ENCODE assay signal across 8 mouse cellular contexts in genomic region chr3:28968851-28969250, GRCm38 (mm10).
A peak's percentile ranks its signal among the peaks of the same experiment; 100 is the strongest.
DNase-seq lines count a peak whose midpoint lies in the region; ATAC-seq and TF ChIP-seq lines count a peak whose summit lies in the region.
"Had no signal": no experiment of that assay in that cellular context is flagged by ENCODE, and none has a peak within 500 bp of the region (broad histone marks: within the 10 kb centered on the region; RNA-seq: fewer than 3 reads in every experiment).

No protein-coding gene starts in this region.

- WGBS in forebrain, postnatal 0 days, result 2% methylated on average over 4 of the region's 4 CpGs
- WGBS in kidney, postnatal 0 days, result 0% methylated on average over 4 of the region's 4 CpGs
- under 1% methylated on average over 4 of the region's 4 CpGs for WGBS in liver, postnatal 0 days (ENCODE audit: insufficient replicate concordance)

- H3K4me3 ChIP-seq in forebrain, postnatal 0 days (ENCODE audit: low read depth, low read length), result no peak overlapping the region
- H3K4me3 ChIP-seq in kidney, postnatal 0 days (replicated peaks; ENCODE audit: low read depth, low read length), result no peak overlapping the region
- H3K4me3 ChIP-seq in liver, postnatal 0 days (ENCODE audit: low read depth, low read length), result no peak overlapping the region
- H3K4me3 ChIP-seq: liver, embryonic 13.5 days had no signal

- no peaks in the 10 kb centered on the region for H3K4me1 ChIP-seq in forebrain, postnatal 0 days (ENCODE audit: insufficient read depth)
- H3K4me1 ChIP-seq in kidney, postnatal 0 days (replicated peaks; ENCODE audit: insufficient read depth, low read length), result no peaks in the 10 kb centered on the region
- no peaks in the 10 kb centered on the region for H3K4me1 ChIP-seq in liver, postnatal 0 days (ENCODE audit: insufficient read depth)
- H3K4me1 ChIP-seq: liver, embryonic 13.5 days had no signal

- no peaks in the 10 kb centered on the region for H3K36me3 ChIP-seq in forebrain, postnatal 0 days (ENCODE audit: insufficient read depth)
- H3K36me3 ChIP-seq in kidney, postnatal 0 days (ENCODE audit: insufficient read depth, low read length), result no peaks in the 10 kb centered on the region
- no peaks in the 10 kb centered on the region for H3K36me3 ChIP-seq in liver, postnatal 0 days (replicated peaks; ENCODE audit: insufficient read depth, low read length)
- H3K36me3 ChIP-seq: liver, embryonic 13.5 days had no signal

- peak; percentile 21 for DNase-seq in CD4-positive helper T cell, adult 2 months (ENCODE audit: low read depth, low spot score)
- DNase-seq in ES-CJ7 (ENCODE audit: low read depth, low spot score), result peak; percentile 65
- peak; percentile 19 for DNase-seq in c-Kit-positive CD71-positive TER-119-positive erythroid progenitor cells, embryonic 14.5 days (ENCODE audit: low spot score)
- peak; percentile 76 for DNase-seq in forebrain, postnatal 0 days
- DNase-seq in kidney, postnatal 0 days (ENCODE audit: low spot score), result peak; percentile 80
- peak; percentile 37 for DNase-seq in liver, postnatal 0 days
- peak; percentile 66 to 71 for DNase-seq in right cerebral cortex, adult 2 months (ENCODE audit: low spot score in 2 of 2)
- DNase-seq: liver, embryonic 13.5 days had no signal

- H3K27ac ChIP-seq in forebrain, postnatal 0 days (ENCODE audit: low read depth, low read length), result no peak overlapping the region
- H3K27ac ChIP-seq in kidney, postnatal 0 days, result no peak overlapping the region
- H3K27ac ChIP-seq in liver, postnatal 0 days (ENCODE audit: low read depth), result no peak overlapping the region
- H3K27ac ChIP-seq: liver, embryonic 13.5 days had no signal

- no peak overlapping the region for H3K4me2 ChIP-seq in forebrain, postnatal 0 days (ENCODE audit: low read depth)
- H3K4me2 ChIP-seq in kidney, postnatal 0 days (ENCODE audit: low read length), result no peak overlapping the region
- no peak overlapping the region for H3K4me2 ChIP-seq in liver, postnatal 0 days (ENCODE audit: low read depth, low read length)
- H3K4me2 ChIP-seq: liver, embryonic 13.5 days had no signal

- TF ChIP-seq CTCF in forebrain, postnatal 0 days (IDR thresholded peaks at IDR 0.05; ENCODE audit: low read depth), result peak; percentile 82
- peak; percentile 85 for TF ChIP-seq CTCF in kidney, postnatal 0 days (IDR thresholded peaks at IDR 0.05; ENCODE audit: low read depth)
- peak; percentile 76 for TF ChIP-seq CTCF in liver, postnatal 0 days (IDR thresholded peaks at IDR 0.05; ENCODE audit: low read depth)

- no peak overlapping the region for H3K9ac ChIP-seq in forebrain, postnatal 0 days
- H3K9ac ChIP-seq in kidney, postnatal 0 days (ENCODE audit: low read depth, low read length), result no peak overlapping the region
- H3K9ac ChIP-seq in liver, postnatal 0 days (replicated peaks), result no peak overlapping the region
- H3K9ac ChIP-seq: liver, embryonic 13.5 days had no signal

- H3K9me3 ChIP-seq in forebrain, postnatal 0 days (ENCODE audit: low read length), result no peaks in the 10 kb centered on the region
- no peaks in the 10 kb centered on the region for H3K9me3 ChIP-seq in kidney, postnatal 0 days (replicated peaks; ENCODE audit: low read length)
- no peaks in the 10 kb centered on the region for H3K9me3 ChIP-seq in liver, postnatal 0 days (ENCODE audit: low read length)
- H3K9me3 ChIP-seq: liver, embryonic 13.5 days had no signal

- H3K27me3 ChIP-seq in forebrain, postnatal 0 days (ENCODE audit: insufficient read depth, low read length), result no peaks in the 10 kb centered on the region
- H3K27me3 ChIP-seq in kidney, postnatal 0 days (ENCODE audit: insufficient read depth, low read length), result no peaks in the 10 kb centered on the region
- no peaks in the 10 kb centered on the region for H3K27me3 ChIP-seq in liver, postnatal 0 days (ENCODE audit: insufficient read depth, low read length)
- H3K27me3 ChIP-seq: liver, embryonic 13.5 days had no signal

- peak; percentile 58 for ATAC-seq in forebrain, postnatal 0 days
- 0 out of 2 replicates have a peak, but pooled peaks have one; percentile 25 for ATAC-seq in kidney, postnatal 0 days (replicated peaks; ENCODE audit: low FRiP score, low read depth)
- no peak for ATAC-seq in liver, postnatal 0 days

- no peak for TF ChIP-seq EP300 in liver, postnatal 0 days (IDR thresholded peaks at IDR 0.05; ENCODE audit: low read depth)

Comparison
In these comparisons a context has a peak if more than half of its experiments do, and no peak if none do; other contexts are left out.
1. DNase-seq: peak in every context shown above with its lines; median percentile 80 in kidney, postnatal 0 days; 76 in forebrain, postnatal 0 days; 68 in right cerebral cortex, adult 2 months; 65 in ES-CJ7; 37 in liver, postnatal 0 days; 21 in CD4-positive helper T cell, adult 2 months; 19 in c-Kit-positive CD71-positive TER-119-positive erythroid progenitor cells, embryonic 14.5 days.